Mouse (Mus musculus): ENCODE measurements around the gene Il1rn.

Il1rn gene

GRCm38 (mm10) chr2:24382456-24383230, 46.0 kb downstream of the Il1rn start:
- DNase-seq, result no peak

GRCm38 (mm10) chr2:24383636-24384035, 47.0 kb downstream of the Il1rn start:
- no peak for DNase-seq

GRCm38 (mm10) chr2:24384393-24384792, 47.7 kb downstream of the Il1rn start:
- DNase-seq, result no peak

GRCm38 (mm10) chr2:24385111-24385961, 48.7 kb downstream of the Il1rn start:
- no peak for DNase-seq

GRCm38 (mm10) chr2:24386158-24386963, 49.7 kb downstream of the Il1rn start:
- no peak for DNase-seq

- DNase-seq, result no peak
These were observed 50.3 kb downstream of the Il1rn start for GRCm38 (mm10) chr2:24386964-24387320.

- no peak for DNase-seq
These were observed 51.0 kb downstream of the Il1rn start for GRCm38 (mm10) chr2:24387361-24388283.

GRCm38 (mm10) chr2:24393251-24393650, 56.6 kb downstream of the Il1rn start:
- no peak for DNase-seq

- no peak for DNase-seq
These were observed 60.5 kb downstream of the Il1rn start for GRCm38 (mm10) chr2:24397115-24397514.

GRCm38 (mm10) chr2:24400711-24401110, 64.1 kb downstream of the Il1rn start:
- no peak for DNase-seq
